Mouse (Mus musculus) hindbrain, postnatal 0 days (tissue): ENCODE data around the gene Nova2. TPM values are rescaled to one million over a fixed set of nuclear protein-coding genes. Genes with fewer than 3 reads are reported as not detected.

ENCODE experiments used
- ATAC-seq: fragments of 200-750 bp; cut with Nextera tagmentation; 2 replicates; pipeline ENCODE4 v1.8.0; 2017; ENCODE audit warnings: mild to moderate bottlenecking, moderate TSS enrichment, moderate library complexity
- DNase-seq: peaks from one replicate; pipeline ENCODE4 v3.0.0-alpha.2; 2015; ENCODE audit warnings: low spot score
- H3K27ac ChIP-seq: fragments of 300-500 bp; sonication (generic); 2 replicates; pipeline ENCODE4 v1.5.1; 2014; ENCODE audit warnings: mild to moderate bottlenecking
- H3K27me3 ChIP-seq: fragments of 300-500 bp; sonication (generic); 2 replicates; pipeline ENCODE4 v1.6.1; 2014; ENCODE audit warnings: low read length, mixed read lengths; ENCODE audit not compliant: insufficient read depth
- H3K36me3 ChIP-seq: fragments of 300-500 bp; sonication (generic); 2 replicates; pipeline ENCODE4 v1.6.1; 2014; ENCODE audit warnings: low read length, mixed read lengths; ENCODE audit not compliant: insufficient read depth
- H3K4me1 ChIP-seq: fragments of 300-500 bp; sonication (generic); 2 replicates; pipeline ENCODE4 v1.6.1; 2014; ENCODE audit warnings: antibody characterized with exemption, low read length, mixed read lengths; ENCODE audit not compliant: insufficient read depth
- H3K4me2 ChIP-seq: fragments of 300-500 bp; sonication (generic); 2 replicates; pipeline ENCODE4 v1.6.1; 2014; ENCODE audit warnings: low read depth, mild to moderate bottlenecking, low read length, moderate library complexity, mixed read lengths
- H3K4me3 ChIP-seq: fragments of 300-500 bp; sonication (generic); 2 replicates; pipeline ENCODE4 v1.5.1; 2014; ENCODE audit warnings: low read length
- H3K9ac ChIP-seq: fragments of 300-500 bp; sonication (generic); replicated peaks from 2 replicates; pipeline ENCODE4 v1.6.1; 2014; ENCODE audit warnings: mild to moderate bottlenecking, low read length, moderate library complexity, mixed read lengths
- H3K9me3 ChIP-seq: fragments of 300-500 bp; sonication (generic); 2 replicates; pipeline ENCODE4 v1.6.1; 2016; ENCODE audit warnings: low read length, mixed read lengths
- CTCF ChIP-seq: IDR thresholded peaks from 2 replicates; pipeline ENCODE4 v1.5.1; 2016; ENCODE audit warnings: antibody characterized with exemption, control low read depth, low read depth
- WGBS: fragments of 180-500 bp; shearing (Covaris S2); extraction: QIAGEN DNeasy Blood & Tissue Kit; methylation state at CpG from one replicate; pipeline ENCODE4 v1.1.7; 2014; 5-methylcytosine and 5-hydroxymethylcytosine counted together
- polyA plus RNA-seq: library from polyadenylated mRNA; unstranded; fragments of >200 nt; fragmentation: Nextera tagmentation; extraction: Ambion mirVana; gene quantifications from 2 replicates; pipeline ENCODE4 v1.2.1, GENCODE M21; 2015
- total RNA-seq: library from RNA; depleted of rRNA; stranded (reverse); fragments of >200 nt; gene quantifications from 2 replicates; pipeline ENCODE4 v1.2.3, GENCODE M21; 2014

Nova2 gene
- total and polyA plus RNA-seq, 2 experiments from 2014 or later = 9.7 to 18.3 TPM

DNA sequence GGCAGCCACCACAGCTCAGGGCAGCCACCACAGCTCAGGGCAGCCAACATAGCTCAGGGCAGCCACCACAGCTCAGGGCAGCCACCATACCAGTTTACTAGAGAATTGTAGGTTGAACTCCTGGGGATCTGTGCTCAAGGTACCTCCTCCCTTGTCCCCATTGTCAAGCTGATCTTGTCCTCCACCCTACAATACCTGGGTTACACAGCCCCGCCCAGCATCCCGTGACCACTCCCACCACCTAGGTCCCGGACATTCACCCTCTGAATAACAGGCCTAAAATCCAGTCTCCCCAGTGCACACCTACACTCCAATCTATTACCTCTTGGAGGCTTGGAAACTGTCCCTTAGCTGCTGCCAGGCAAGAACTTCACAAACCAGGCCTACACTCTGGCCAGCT, 20.7 kb upstream of the Nova2 start:
- no peak overlapping the region for H3K9ac ChIP-seq
- H3K9me3 ChIP-seq = no peaks in the 10 kb centered on the region
- H3K4me3 ChIP-seq = no peak overlapping the region
- H3K27ac ChIP-seq = no peak overlapping the region
- 0 out of 2 replicates have a peak, but pooled peaks cover 3% of the 10 kb centered on the region for H3K4me1 ChIP-seq
- ATAC-seq (no peak), DNase-seq (no peak)
- TF ChIP-seq CTCF = no peak
- H3K4me2 ChIP-seq = no peak overlapping the region
- no peaks in the 10 kb centered on the region for H3K27me3 ChIP-seq
- 78% methylated on average over 3 of the region's 3 CpGs for WGBS
- H3K36me3 ChIP-seq = no peaks in the 10 kb centered on the region

- ATAC-seq = no peak
- H3K4me1 ChIP-seq = 0 out of 2 replicates have a peak, but pooled peaks cover 3% of the 10 kb centered on the region
- 8% methylated on average over 17 of the region's 17 CpGs for WGBS
- H3K27ac ChIP-seq = no peak overlapping the region; the same call in 1 of the 2 replicates
- H3K4me2 ChIP-seq = peak overlapping the region; percentile 76
- H3K9ac ChIP-seq = peak overlapping the region; percentile 45
- H3K27me3 ChIP-seq = no peaks in the 10 kb centered on the region
- H3K4me3 ChIP-seq = peak overlapping the region; percentile 60
- no peak for TF ChIP-seq CTCF
- H3K9me3 ChIP-seq = no peaks in the 10 kb centered on the region
- no peaks in the 10 kb centered on the region for H3K36me3 ChIP-seq
- DNase-seq = no peak
These were observed 15.9 kb upstream of the Nova2 start for GRCm38 (mm10) chr7:18909797-18910196.

DNA sequence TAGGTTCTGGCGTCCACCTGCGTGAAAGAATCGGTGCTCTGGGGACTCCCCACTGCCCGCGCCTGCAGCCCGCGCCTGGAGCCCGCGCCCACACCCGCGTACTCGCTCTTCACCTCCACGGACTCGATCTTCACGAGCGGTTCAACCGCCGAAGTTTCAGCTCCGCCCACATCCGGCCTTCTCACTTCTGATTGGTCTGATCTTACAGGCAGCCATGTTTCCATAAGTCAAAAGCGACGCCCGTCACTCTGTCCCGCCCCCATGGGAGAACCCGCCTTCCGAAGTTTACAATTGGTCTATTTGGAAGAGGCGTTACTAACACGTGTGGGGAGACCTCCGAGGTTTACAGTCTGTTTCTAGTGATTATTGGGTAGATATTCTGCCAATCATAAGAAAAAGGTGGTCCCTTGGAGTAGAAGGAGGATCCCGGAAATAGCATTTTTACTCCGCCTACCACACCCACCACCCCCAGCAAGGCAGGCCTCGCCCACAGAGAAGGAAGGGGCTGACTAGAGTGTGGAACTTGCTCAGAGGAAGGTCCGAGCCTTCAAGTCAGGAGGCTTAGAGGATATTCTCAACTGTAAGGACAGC, 15.4 kb upstream of the Nova2 start, which contains the start of gene Ccdc61:
Ccdc61 (minus strand) TSS at position 175 of the 591 bp plus-strand sequence.
- peak within 1 kb of the TSS; percentile 60 for H3K4me3 ChIP-seq
- DNase-seq = peak; percentile 99
- H3K36me3 ChIP-seq = no peaks in the 10 kb centered on the region
- peak within 1 kb of the TSS; percentile 76 for H3K4me2 ChIP-seq
- 0 out of 2 replicates have a peak, but pooled peaks cover 3% of the 10 kb centered on the region for H3K4me1 ChIP-seq
- under 1% methylated on average over 33 of the region's 33 CpGs for WGBS
- H3K9ac ChIP-seq = peak within 1 kb of the TSS; percentile 45
- no peak for TF ChIP-seq CTCF
- H3K9me3 ChIP-seq = no peaks in the 10 kb centered on the region
- H3K27me3 ChIP-seq = no peaks in the 10 kb centered on the region
- ATAC-seq = peak; percentile 99
- no peak within 1 kb of the TSS; the same call in 1 of the 2 replicates for H3K27ac ChIP-seq

DNA sequence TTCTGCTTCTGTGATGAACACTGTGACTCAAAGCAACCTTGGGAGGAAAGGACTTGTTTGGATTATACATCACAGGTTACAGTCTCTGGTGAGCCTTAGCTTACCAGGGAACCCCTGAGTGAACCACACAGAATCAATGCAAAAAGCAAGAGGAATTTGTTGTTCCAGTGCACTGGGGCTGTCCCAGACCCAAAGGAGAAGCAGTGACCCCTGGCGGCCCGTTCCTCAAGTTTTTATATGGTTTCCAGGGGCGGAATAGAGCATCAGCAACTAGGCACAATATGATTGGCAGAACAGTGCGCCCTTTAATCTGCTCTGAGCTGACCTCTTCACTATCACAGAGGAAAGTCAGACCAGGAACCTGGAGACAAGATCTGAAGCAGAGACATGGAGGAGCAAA, 9.4 kb upstream of the Nova2 start:
- no peaks in the 10 kb centered on the region for H3K27me3 ChIP-seq
- DNase-seq (no peak), ATAC-seq (no peak)
- no peaks in the 10 kb centered on the region for H3K36me3 ChIP-seq
- peaks cover 5% of the 10 kb centered on the region; the same call in 1 of the 2 replicates for H3K4me1 ChIP-seq
- WGBS = 68% methylated on average over 4 of the region's 4 CpGs
- H3K9ac ChIP-seq = no peak overlapping the region
- no peak overlapping the region for H3K4me3 ChIP-seq
- no peak overlapping the region for H3K27ac ChIP-seq
- H3K9me3 ChIP-seq = no peaks in the 10 kb centered on the region
- H3K4me2 ChIP-seq = no peak overlapping the region
- peak; percentile 11; the same call in 1 of the 2 replicates for TF ChIP-seq CTCF

DNA sequence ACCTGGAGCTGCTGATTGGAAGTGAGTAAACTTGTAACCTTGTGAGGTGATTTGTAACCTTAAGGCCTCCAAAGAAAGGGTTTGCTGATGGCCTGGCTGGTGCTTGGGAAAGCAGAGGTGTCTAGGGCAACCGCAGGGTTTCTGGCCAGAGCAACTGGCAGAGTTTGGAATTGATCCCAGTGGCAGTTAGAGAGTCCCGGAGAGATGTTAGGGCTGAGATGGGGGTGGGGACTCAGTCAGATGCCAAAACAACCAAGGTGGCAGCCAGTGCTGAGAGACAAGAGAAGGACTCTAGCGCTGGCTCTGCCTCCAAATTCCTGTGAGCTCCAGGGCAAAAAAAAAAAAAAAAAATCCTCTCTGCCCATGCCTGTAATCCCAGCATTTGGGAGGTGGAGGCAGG, 7.8 kb upstream of the Nova2 start:
- no peaks in the 10 kb centered on the region for H3K9me3 ChIP-seq
- H3K4me2 ChIP-seq = no peak overlapping the region
- DNase-seq (peak; percentile 57), ATAC-seq (no peak)
- H3K9ac ChIP-seq = no peak overlapping the region
- H3K27ac ChIP-seq = peak overlapping the region; percentile 32; the same call in 1 of the 2 replicates
- TF ChIP-seq CTCF = no peak
- no peaks in the 10 kb centered on the region for H3K36me3 ChIP-seq
- no peaks in the 10 kb centered on the region for H3K27me3 ChIP-seq
- WGBS = 36% methylated on average over 3 of the region's 3 CpGs
- peaks cover 11% of the 10 kb centered on the region; the same call in 1 of the 2 replicates for H3K4me1 ChIP-seq
- no peak overlapping the region for H3K4me3 ChIP-seq

GRCm38 (mm10) chr7:18921069-18921468, 4.6 kb upstream of the Nova2 start:
- 4% methylated on average over 12 of the region's 12 CpGs for WGBS

GRCm38 (mm10) chr7:18922807-18923206, 2.9 kb upstream of the Nova2 start:
- H3K4me1 ChIP-seq = peaks cover 29% of the 10 kb centered on the region
- no peak for TF ChIP-seq CTCF
- H3K4me3 ChIP-seq = no peak overlapping the region
- H3K36me3 ChIP-seq = no peaks in the 10 kb centered on the region
- no peaks in the 10 kb centered on the region for H3K9me3 ChIP-seq
- ATAC-seq (peak; percentile 8), DNase-seq (peak; percentile 85)
- H3K9ac ChIP-seq = no peak overlapping the region
- 15% methylated on average over 5 of the region's 5 CpGs for WGBS
- H3K27me3 ChIP-seq = no peaks in the 10 kb centered on the region
- peak overlapping the region; percentile 92 for H3K27ac ChIP-seq
- H3K4me2 ChIP-seq = peak overlapping the region; percentile 74

More at GRCm38 (mm10) chr7:18921069-18921468, 4.6 kb upstream of the Nova2 start:
- Histone ChIP-seq H3K9ac (no peak overlapping the region), H3K27me3 (no peaks in the 10 kb centered on the region), H3K9me3 (no peaks in the 10 kb centered on the region), H3K27ac (peak overlapping the region; percentile 59), H3K4me3 (peak overlapping the region; percentile 7; the same call in 1 of the 2 replicates), H3K36me3 (no peaks in the 10 kb centered on the region), H3K4me1 (peaks cover 29% of the 10 kb centered on the region), H3K4me2 (peak overlapping the region; percentile 40)
- DNase-seq (peak; percentile 70), ATAC-seq (peak; percentile 8; the same call in 1 of the 2 replicates)
- TF ChIP-seq CTCF = no peak
